Mouse (Mus musculus) ES-E14 (cell line): ENCODE results near the gene Nrxn3.

Experiments
- CHD2 ChIP-seq: IDR thresholded peaks from 2 replicates; pipeline ENCODE4 v1.6.1; 2014; ENCODE audit warnings: mild to moderate bottlenecking, low read depth, low read length, inconsistent platforms
- MAFK ChIP-seq: IDR thresholded peaks from 2 replicates; pipeline ENCODE4 v1.6.1; 2014; ENCODE audit warnings: mild to moderate bottlenecking, low read depth, low read length, inconsistent platforms; ENCODE audit not compliant: insufficient read depth
- ZC3H11A ChIP-seq: IDR thresholded peaks from 2 replicates; pipeline ENCODE4 v1.6.1; 2012; ENCODE audit warnings: low read depth, mild to moderate bottlenecking, inconsistent platforms, low read length, borderline replicate concordance
- ZNF384 ChIP-seq: IDR thresholded peaks from 2 replicates; pipeline ENCODE4 v1.6.1; 2012; ENCODE audit warnings: low read depth, low read length, inconsistent platforms

DNA sequence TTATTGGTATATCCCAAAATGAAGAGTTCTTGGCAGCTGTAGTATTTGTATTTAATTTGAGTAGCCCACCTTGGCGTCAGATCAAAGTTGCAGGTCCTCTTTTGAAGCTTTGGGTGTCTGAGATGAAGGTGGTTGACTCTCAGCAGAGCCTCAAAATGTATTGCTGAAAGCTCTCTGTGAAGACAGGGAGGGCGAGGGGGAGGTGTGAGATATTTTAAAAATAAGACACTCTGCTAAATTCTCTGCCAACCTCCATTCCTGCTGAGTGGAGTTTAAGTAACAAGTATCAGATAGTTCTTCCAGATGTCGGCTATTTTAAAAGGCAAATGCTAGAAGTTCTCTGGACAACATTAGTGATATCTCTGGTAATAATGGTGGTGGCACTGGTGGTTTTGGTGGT lies 1069.2 kb downstream of the Nrxn3 start:
- TF ChIP-seq ZC3H11A (no peak), MAFK (no peak), CHD2 (no peak), ZNF384 (no peak)
